Mouse (Mus musculus) stomach, embryonic 16.5 days (tissue): ENCODE data around the gene Ccdc12. TPM values are rescaled to one million over a fixed set of nuclear protein-coding genes. Genes with fewer than 3 reads are reported as not detected.

ENCODE experiments used
- ATAC-seq: fragments of 200-750 bp; cut with Nextera tagmentation; 2 replicates; pipeline ENCODE4 v1.8.0; 2017; ENCODE audit warnings: moderate number of reproducible peaks, moderate TSS enrichment; ENCODE audit not compliant: insufficient read depth, low FRiP score
- H3K27ac ChIP-seq: fragments of 300-500 bp; sonication (generic); 2 replicates; pipeline ENCODE4 v1.5.1; 2014; ENCODE audit warnings: low read length
- H3K27me3 ChIP-seq: fragments of 300-500 bp; sonication (generic); 2 replicates; pipeline ENCODE4 v1.6.1; 2014; ENCODE audit warnings: low read length, control low read depth, mixed read lengths; ENCODE audit not compliant: control insufficient read depth, insufficient read depth
- H3K36me3 ChIP-seq: fragments of 300-500 bp; sonication (generic); 2 replicates; pipeline ENCODE4 v1.6.1; 2014; ENCODE audit warnings: low read length; ENCODE audit not compliant: control insufficient read depth, insufficient read depth
- H3K4me1 ChIP-seq: fragments of 300-500 bp; sonication (generic); 2 replicates; pipeline ENCODE4 v1.6.1; 2014; ENCODE audit warnings: low read length, control low read depth, mixed read lengths; ENCODE audit not compliant: control insufficient read depth, insufficient read depth
- H3K4me2 ChIP-seq: fragments of 300-500 bp; sonication (generic); 2 replicates; pipeline ENCODE4 v1.6.1; 2014; ENCODE audit warnings: low read depth, low read length, mixed read lengths
- H3K4me3 ChIP-seq: fragments of 300-500 bp; sonication (generic); replicated peaks from 2 replicates; pipeline ENCODE4 v1.5.1; 2014; ENCODE audit warnings: mild to moderate bottlenecking, low read length
- H3K9ac ChIP-seq: fragments of 300-500 bp; sonication (generic); 2 replicates; pipeline ENCODE4 v1.6.1; 2014; ENCODE audit warnings: low read length
- H3K9me3 ChIP-seq: fragments of 300-500 bp; sonication (generic); replicated peaks from 2 replicates; pipeline ENCODE4 v1.6.1; 2016; ENCODE audit warnings: low read length, control low read depth; ENCODE audit not compliant: control insufficient read depth
- WGBS: fragments of 180-500 bp; shearing (Covaris S2); extraction: QIAGEN DNeasy Blood & Tissue Kit; methylation state at CpG from one replicate; pipeline ENCODE4 v1.1.7; 2014; 5-methylcytosine and 5-hydroxymethylcytosine counted together
- polyA plus RNA-seq: library from polyadenylated mRNA; unstranded; fragments of >200 nt; fragmentation: Nextera tagmentation; extraction: Ambion mirVana; gene quantifications from 2 replicates; pipeline ENCODE4 v1.2.1, GENCODE M21; 2015

The Ccdc12 gene
- polyA plus RNA-seq, 1 experiment from 2014 or later = 148 TPM

DNA sequence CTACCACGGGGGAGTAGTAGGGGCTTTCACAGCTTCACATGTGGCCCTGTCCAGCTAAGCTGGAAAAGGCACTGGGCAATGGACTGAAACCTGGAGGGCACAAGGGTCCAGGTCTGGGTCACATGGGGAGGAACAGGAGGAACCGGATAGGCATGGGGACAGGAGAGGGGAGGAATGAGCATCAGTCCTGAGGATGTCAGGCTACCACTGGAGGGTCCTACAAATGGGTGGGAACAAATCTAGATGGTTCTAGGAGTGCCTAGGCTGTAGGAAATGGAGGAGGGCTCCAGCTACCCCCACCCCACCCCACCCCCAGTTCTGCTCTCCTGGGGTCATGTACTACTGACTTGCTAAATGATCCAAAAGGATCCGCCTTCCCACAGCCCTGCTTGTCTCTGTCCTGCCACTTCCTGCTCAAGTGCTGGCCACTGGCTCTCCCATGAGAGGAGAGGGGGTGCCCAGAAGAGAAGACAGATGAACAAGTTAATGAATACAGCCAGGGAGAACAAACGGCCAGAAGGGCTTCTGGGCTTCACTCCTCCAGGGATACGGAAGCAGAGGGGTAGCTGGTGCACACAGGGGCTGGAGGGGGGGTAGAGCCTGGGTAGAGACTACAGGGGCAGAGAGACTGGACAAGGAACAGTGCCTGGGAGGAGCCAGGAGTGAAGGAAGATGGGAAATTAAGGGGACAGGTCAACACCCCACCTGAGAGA, 13.3 kb upstream of the Ccdc12 start:
- no peak overlapping the region for H3K4me3 ChIP-seq
- no peak overlapping the region for H3K27ac ChIP-seq
- no peaks in the 10 kb centered on the region for H3K36me3 ChIP-seq
- no peaks in the 10 kb centered on the region for H3K4me1 ChIP-seq
- H3K9me3 ChIP-seq = no peaks in the 10 kb centered on the region
- WGBS = 51% methylated on average over 5 of the region's 5 CpGs
- no peaks in the 10 kb centered on the region for H3K27me3 ChIP-seq
- H3K4me2 ChIP-seq = no peak overlapping the region
- no peak overlapping the region for H3K9ac ChIP-seq
- no peak for ATAC-seq

DNA sequence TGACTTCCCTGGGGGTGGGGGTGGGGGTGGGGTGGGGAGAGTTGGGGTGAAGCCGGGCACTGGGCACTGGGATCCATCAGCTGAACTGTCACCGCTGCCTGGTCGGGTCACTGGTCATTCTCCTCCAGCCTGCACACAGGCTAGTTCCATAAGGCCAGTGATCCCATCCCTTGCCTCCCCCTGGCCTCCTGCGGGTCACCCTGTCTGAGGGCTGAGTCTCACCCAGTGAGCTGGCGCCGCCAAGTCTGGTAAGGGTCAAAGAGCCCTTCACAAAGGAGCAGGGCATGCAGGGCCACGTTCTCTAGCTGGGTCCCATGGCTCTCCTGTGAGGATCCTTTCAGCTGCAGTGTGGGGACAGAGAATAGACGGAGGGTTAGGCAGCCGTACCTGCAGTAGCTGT, 12.5 kb upstream of the Ccdc12 start:
- Histone ChIP-seq H3K4me3 (no peak overlapping the region), H3K9ac (no peak overlapping the region), H3K36me3 (no peaks in the 10 kb centered on the region), H3K27ac (no peak overlapping the region), H3K4me2 (no peak overlapping the region), H3K27me3 (no peaks in the 10 kb centered on the region), H3K4me1 (no peaks in the 10 kb centered on the region), H3K9me3 (no peaks in the 10 kb centered on the region)
- no peak for ATAC-seq
- WGBS = 56% methylated on average over 9 of the region's 9 CpGs

DNA sequence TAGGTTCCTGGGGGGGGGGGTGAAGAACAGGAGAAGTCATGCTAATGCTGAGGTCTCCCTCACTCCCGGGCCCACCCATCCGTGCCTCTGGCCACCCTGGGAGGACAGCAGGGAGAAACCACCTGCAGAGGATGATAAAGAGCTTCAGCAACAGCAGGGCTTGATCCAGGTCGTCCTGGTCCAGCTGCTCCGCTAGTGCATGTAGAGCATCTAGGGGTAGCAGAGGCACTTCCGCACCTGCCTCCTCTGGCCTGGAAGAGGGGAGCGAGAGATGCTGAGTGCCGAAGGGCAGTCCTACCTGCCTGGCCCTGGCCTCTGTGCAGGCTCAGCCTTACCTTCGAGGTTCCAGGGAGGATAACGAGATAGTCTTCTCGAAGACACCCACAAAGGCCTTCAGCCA, 12.0 kb upstream of the Ccdc12 start:
- Histone ChIP-seq H3K4me1 (no peaks in the 10 kb centered on the region), H3K36me3 (no peaks in the 10 kb centered on the region), H3K9me3 (no peaks in the 10 kb centered on the region), H3K4me2 (no peak overlapping the region), H3K9ac (no peak overlapping the region), H3K4me3 (no peak overlapping the region), H3K27me3 (no peaks in the 10 kb centered on the region), H3K27ac (no peak overlapping the region)
- WGBS = 88% methylated on average over 10 of the region's 10 CpGs
- no peak for ATAC-seq

DNA sequence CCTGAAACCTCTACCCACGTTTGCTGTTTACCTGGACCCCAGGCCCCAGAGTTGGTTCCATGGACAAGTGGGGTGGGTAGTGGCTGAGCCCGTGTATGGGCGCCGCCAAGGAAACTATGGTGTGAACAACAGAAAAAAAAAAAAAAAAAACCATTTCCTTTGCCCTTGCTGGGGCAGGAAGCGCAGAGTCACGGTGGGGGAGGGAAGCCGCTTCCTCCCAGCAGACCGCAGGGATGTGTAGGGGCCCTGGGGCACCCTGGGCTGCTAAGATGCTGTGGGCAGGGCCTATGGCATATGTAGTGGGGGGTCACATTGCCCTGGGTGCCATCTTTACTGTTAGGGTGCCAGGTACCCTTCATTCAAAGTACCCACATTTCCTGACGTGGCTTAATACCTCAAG, 11.1 kb upstream of the Ccdc12 start:
- Histone ChIP-seq H3K9ac (no peak overlapping the region), H3K27me3 (no peaks in the 10 kb centered on the region), H3K4me2 (no peak overlapping the region), H3K4me1 (no peaks in the 10 kb centered on the region), H3K9me3 (no peaks in the 10 kb centered on the region), H3K4me3 (no peak overlapping the region), H3K36me3 (no peaks in the 10 kb centered on the region), H3K27ac (no peak overlapping the region)
- ATAC-seq = no peak
- 79% methylated on average over 9 of the region's 9 CpGs for WGBS

DNA sequence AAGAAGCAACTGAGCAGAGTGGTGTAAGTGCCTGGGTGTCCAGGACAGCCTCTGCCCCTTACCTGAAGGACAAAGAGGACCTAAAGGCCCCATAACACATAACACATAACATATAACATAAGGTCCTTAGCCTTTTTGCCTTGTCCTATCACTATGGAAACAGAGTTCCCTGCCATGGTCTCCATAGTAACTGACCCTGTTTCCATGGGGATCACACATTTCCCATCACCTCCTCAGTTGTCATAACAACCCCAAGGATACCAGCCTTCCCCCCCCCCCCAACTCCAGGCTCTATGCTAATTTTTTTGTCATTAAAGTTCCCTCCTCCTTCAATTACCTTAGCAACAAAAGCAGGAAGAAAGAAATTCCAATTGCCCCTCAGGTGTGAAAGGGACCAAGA, 6.5 kb upstream of the Ccdc12 start:
- Histone ChIP-seq H3K36me3 (no peaks in the 10 kb centered on the region), H3K9me3 (no peaks in the 10 kb centered on the region), H3K4me3 (no peak overlapping the region), H3K4me1 (peaks cover 17% of the 10 kb centered on the region), H3K9ac (no peak overlapping the region), H3K27ac (no peak overlapping the region), H3K27me3 (peaks cover 4% of the 10 kb centered on the region; the same call in 1 of the 2 replicates), H3K4me2 (no peak overlapping the region)
- no peak for ATAC-seq

DNA sequence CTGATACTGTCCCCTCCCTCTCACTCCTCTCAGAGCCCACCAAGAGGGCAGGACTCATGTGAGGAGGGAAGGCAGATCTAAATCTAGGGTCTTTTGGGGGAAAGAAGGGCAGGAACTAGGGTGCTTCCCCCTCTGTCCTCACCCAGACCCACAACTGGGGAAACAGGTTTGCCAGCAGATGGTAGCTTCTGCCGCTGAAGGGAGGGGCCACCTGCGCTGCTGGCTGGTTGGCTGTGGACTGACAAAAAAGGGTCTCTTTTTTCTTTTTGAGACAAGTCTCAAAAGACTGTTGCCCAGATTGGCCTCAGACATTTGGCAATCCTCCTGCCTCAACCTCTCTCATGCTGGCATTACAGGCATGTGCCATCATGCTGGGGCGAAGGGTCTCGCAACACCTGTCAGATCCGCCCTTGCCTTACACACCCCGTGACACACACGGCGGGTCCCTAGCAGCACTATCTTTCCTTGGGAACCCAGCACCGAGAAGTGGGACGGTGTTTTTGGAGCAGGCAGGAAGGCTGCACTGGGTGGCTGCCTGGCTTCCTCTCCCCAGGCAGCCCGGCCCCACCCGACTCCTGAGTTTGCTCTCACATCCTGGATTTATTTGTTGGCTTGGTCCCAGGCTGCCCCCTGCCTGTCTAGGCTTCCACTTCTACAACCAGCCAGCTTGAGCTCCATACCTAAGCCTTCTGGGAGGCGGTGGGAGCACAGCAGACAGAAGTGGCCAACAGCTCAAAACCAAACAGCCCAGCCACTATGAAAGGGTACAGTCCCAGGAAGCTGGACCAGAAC, 4.2 kb upstream of the Ccdc12 start:
- peak overlapping the region; percentile 70 for H3K4me3 ChIP-seq
- H3K9me3 ChIP-seq = no peaks in the 10 kb centered on the region
- H3K27ac ChIP-seq = peak overlapping the region; percentile 88
- H3K4me1 ChIP-seq = peaks cover 22% of the 10 kb centered on the region
- H3K9ac ChIP-seq = peak overlapping the region; percentile 83
- no peaks in the 10 kb centered on the region for H3K36me3 ChIP-seq
- peak overlapping the region; percentile 88 for H3K4me2 ChIP-seq
- no peak for ATAC-seq
- 16% methylated on average over 13 of the region's 13 CpGs for WGBS
- H3K27me3 ChIP-seq = peaks cover 4% of the 10 kb centered on the region; the same call in 1 of the 2 replicates

GRCm38 (mm10) chr9:110652963-110653654, 3.2 kb upstream of the Ccdc12 start:
- Histone ChIP-seq H3K36me3 (no peaks in the 10 kb centered on the region), H3K9me3 (no peaks in the 10 kb centered on the region), H3K4me3 (peak overlapping the region; percentile 70), H3K4me2 (peak overlapping the region; percentile 88), H3K4me1 (peaks cover 26% of the 10 kb centered on the region), H3K9ac (peak overlapping the region; percentile 83), H3K27me3 (peaks cover 4% of the 10 kb centered on the region; the same call in 1 of the 2 replicates), H3K27ac (peak overlapping the region; percentile 88)
- WGBS = 20% methylated on average over 14 of the region's 14 CpGs
- ATAC-seq = no peak

DNA sequence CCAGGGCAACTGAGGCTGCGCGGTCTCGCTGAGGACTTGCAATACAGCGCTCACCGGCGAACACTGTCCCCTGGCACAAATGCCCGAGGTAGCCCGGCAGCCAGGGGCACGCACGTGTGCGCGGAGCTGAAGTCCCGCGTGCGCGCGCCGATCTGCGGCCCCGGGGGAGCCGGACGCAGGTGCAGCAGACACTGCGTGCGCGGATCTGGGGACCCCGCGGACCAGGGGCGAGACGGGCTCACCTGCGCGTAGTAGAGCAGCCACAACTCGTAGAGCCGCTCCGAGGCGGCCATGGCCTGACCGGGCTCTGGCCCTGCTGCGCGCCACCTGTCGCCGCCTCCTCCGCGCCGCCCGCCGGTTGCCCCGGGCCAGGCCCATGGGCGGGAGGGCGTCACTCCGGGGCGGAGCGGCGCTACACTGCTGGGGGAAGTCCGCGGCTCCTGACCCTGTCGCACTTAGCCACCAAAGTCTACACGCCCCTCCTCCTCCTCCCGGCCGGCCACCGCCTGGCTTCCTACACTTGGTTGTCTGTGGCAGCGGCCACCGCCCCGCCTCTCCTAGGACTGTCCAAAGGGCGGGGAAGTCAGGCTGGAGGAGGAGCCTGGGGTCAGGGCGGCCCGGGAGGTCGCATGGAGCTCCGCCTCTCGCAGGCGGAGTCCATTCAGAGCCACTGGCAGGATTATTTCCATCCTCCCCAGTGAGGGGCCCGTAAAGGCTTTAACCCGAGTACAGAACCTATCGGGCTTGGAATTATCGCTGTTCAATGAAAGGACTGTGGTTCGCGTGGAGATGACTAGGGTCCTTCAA, 2.4 kb upstream of the Ccdc12 start, which contains the start of gene Nbeal2:
TSS of gene Nbeal2 (minus strand) at position 507 of the 807 bp plus-strand sequence.
- Histone ChIP-seq H3K4me3 (peak within 1 kb of the TSS; percentile 70), H3K36me3 (no peaks in the 10 kb centered on the region), H3K27ac (peak within 1 kb of the TSS; percentile 88), H3K9ac (peak within 1 kb of the TSS; percentile 83), H3K4me1 (peaks cover 26% of the 10 kb centered on the region), H3K9me3 (no peaks in the 10 kb centered on the region), H3K27me3 (peaks cover 4% of the 10 kb centered on the region; the same call in 1 of the 2 replicates), H3K4me2 (peak within 1 kb of the TSS; percentile 88)
- peak; percentile 88 for ATAC-seq
- under 1% methylated on average over 74 of the region's 75 CpGs for WGBS
